Mouse (Mus musculus): ENCODE measurements at regions not wholly inside any gene's neighbourhood (a gene's known extent, or its start where the extent isn't known, plus 50 kb on each side); places are given as distances from the start of the nearest gene placed in this dataset.

DNA sequence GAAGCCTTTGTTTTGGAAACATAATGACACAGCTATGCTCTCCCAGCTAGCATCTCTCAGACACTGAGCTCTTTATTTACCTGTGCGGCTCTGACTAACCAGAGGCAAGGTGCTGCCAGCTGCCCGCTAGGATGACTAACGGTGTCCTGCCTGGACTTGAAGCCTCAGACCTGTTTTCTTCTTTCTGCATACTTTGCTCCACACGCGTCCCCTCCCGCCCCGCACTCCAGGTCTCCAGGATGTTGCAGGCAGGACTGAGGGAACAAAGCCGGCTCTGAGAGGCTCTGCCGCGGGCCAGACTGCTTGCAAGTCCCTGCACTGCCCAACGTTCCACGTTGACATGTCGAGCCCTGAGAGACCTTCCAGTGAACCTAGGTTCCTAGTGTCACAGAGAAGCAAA lies 106.2 kb upstream of the Efcab1 start:
- peak; percentile 26 for DNase-seq

DNA sequence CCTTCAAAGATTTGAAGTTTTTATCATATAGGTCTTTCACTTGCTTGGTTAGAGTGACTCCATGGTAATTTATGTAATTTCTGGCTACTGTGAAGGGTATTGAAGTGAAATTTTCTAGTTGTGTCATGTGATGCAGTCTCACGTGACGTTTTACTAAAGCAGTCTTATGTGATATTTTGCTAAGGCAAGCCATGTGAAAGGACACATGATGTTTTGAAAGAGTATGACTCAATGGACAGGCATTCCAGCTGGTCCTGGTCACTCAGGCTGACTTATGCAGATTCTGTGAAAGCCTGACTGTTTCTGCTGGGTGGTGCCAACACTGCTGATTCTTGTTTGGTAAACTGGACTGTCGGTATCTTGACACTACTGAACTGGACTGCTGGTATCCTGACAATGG lies 79.4 kb upstream of the Efcab1 start:
- DNase-seq: no peak

DNA sequence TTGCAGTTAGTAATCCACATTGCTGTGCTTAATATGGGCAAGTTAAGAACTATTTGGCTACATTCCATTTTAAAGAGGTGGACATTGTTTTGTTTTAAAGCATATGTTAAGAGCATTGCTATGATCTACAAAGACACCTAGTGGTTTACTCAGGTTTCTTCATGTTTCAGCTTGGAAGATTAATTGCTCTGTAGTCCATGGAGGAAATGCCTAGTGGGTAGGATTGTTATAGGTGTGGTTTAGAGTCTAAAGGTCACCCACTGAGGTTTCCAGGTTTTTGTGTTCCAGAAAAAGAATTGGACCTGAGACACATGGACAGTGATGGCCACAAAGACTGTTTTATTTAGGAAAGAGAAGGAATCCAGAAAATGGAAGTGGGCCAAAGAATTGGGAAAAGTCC lies 65.6 kb upstream of the Efcab1 start:
- no peak for DNase-seq

All from embryo, embryonic 11 days (tissue).